Mouse (Mus musculus) induced T-regulatory cell, adult 2 months (primary cell): Measurements from ENCODE around the gene Cotl1.
A peak's percentile ranks its signal among the peaks of the same experiment; 100 is the strongest.
"Not testable (repeated sequence)": the region's sequence is repeated elsewhere in the genome, so short reads cannot be mapped to it uniquely, and the experiment has no call there.

Experiments
- DNase-seq: peaks from one replicate; pipeline ENCODE4 v3.0.0-alpha.2; 2012; ENCODE audit warnings: low read depth

The Cotl1 gene

GRCm38 (mm10) chr8:119840275-119840808 is at the start of gene Cotl1:
Gene Cotl1, minus strand, starts transcription at chr8:119840544.
- DNase-seq: peak; percentile 99

GRCm38 (mm10) chr8:119888012-119888411 is 47.7 kb upstream of the Cotl1 start:
- DNase-seq: no peak

- peak; percentile 59 for DNase-seq
These were observed 46.8 kb upstream of the Cotl1 start for GRCm38 (mm10) chr8:119887130-119887529.

- no peak for DNase-seq
These were observed 45.3 kb upstream of the Cotl1 start for GRCm38 (mm10) chr8:119885612-119886011.

GRCm38 (mm10) chr8:119883281-119883680 is 42.9 kb upstream of the Cotl1 start:
- no peak for DNase-seq

- no peak for DNase-seq
These were observed 41.6 kb upstream of the Cotl1 start for GRCm38 (mm10) chr8:119881917-119882316.

- DNase-seq: no peak
These were observed 41.0 kb upstream of the Cotl1 start for GRCm38 (mm10) chr8:119881301-119881700.

- no peak for DNase-seq
These were observed 32.8 kb upstream of the Cotl1 start for GRCm38 (mm10) chr8:119873181-119873580.

- DNase-seq: no peak
These were observed 29.3 kb upstream of the Cotl1 start for GRCm38 (mm10) chr8:119869616-119870015.

GRCm38 (mm10) chr8:119862749-119863148 is 22.4 kb upstream of the Cotl1 start:
- no peak for DNase-seq

- no peak for DNase-seq
These were observed 22.0 kb upstream of the Cotl1 start for GRCm38 (mm10) chr8:119862390-119862734.

- peak; percentile 96 for DNase-seq
These were observed 21.5 kb upstream of the Cotl1 start, which contains the start of gene Klhl36 for GRCm38 (mm10) chr8:119861706-119862389. Gene Klhl36, plus strand, starts transcription at chr8:119862266.

- no peak for DNase-seq
These were observed 17.4 kb upstream of the Cotl1 start for GRCm38 (mm10) chr8:119857767-119858166.

GRCm38 (mm10) chr8:119855656-119856055 is 15.3 kb upstream of the Cotl1 start:
- DNase-seq: no peak

- DNase-seq: no peak
These were observed 13.7 kb upstream of the Cotl1 start for GRCm38 (mm10) chr8:119854035-119854434.

GRCm38 (mm10) chr8:119853521-119853920 is 13.2 kb upstream of the Cotl1 start:
- no peak for DNase-seq

- DNase-seq: no peak
These were observed 7.0 kb upstream of the Cotl1 start for GRCm38 (mm10) chr8:119847232-119847922.

- not testable (repeated sequence) for DNase-seq
These were observed 5.4 kb upstream of the Cotl1 start for GRCm38 (mm10) chr8:119845741-119846140.

GRCm38 (mm10) chr8:119844577-119844976 is 4.2 kb upstream of the Cotl1 start:
- DNase-seq: no peak

GRCm38 (mm10) chr8:119843444-119843843 is 3.1 kb upstream of the Cotl1 start:
- peak; percentile 95 for DNase-seq

GRCm38 (mm10) chr8:119840905-119841411 is 614 bp upstream of the Cotl1 start:
- peak; percentile 42 for DNase-seq

GRCm38 (mm10) chr8:119839419-119840021 is 824 bp downstream of the Cotl1 start:
- DNase-seq: peak; percentile 54

- no peak for DNase-seq
These were observed 1.4 kb downstream of the Cotl1 start for GRCm38 (mm10) chr8:119838983-119839340.
